In genomic region chr3:146599198-146599900, GRCm38 (mm10) we compare ENCODE assay signal across 28 mouse cellular contexts. TPM values are rescaled to one million over a fixed set of nuclear protein-coding genes. Genes with fewer than 3 reads are reported as not detected.
DNase-seq lines count a peak whose midpoint lies in the region; TF ChIP-seq lines count a peak whose summit lies in the region.
"Had no signal": no experiment of that assay in that cellular context is flagged by ENCODE, and none has a peak within 500 bp of the region (broad histone marks: within the 10 kb centered on the region; RNA-seq: fewer than 3 reads in every experiment).

No protein-coding gene starts in this region.

- WGBS in liver, adult 2 months = 32% methylated on average over 6 of the region's 6 CpGs

- TF ChIP-seq POLR2A in liver, adult 2 months (IDR thresholded peaks at IDR 0.05; ENCODE audit: extremely low read depth, insufficient read depth, low read length) = 0 out of 2 replicates have a peak, but pooled peaks have one; percentile 15

- H3K4me1 ChIP-seq in liver, adult 2 months (ENCODE audit: control insufficient read depth, insufficient read depth, low read length) = peaks cover 31% of the 10 kb centered on the region
- H3K4me1 ChIP-seq: embryonic facial prominence, embryonic 10.5 days; forebrain, embryonic 13.5 days; hindbrain, embryonic 15.5 days had no signal

- H3K36me3 ChIP-seq in liver, adult 2 months (ENCODE audit: control insufficient read depth, insufficient read depth, low read length) = peaks cover 36% of the 10 kb centered on the region
- H3K36me3 ChIP-seq: embryonic facial prominence, embryonic 10.5 days; heart, embryonic 12.5 days; hindbrain, embryonic 15.5 days had no signal

- H3K9ac ChIP-seq in liver, adult 2 months (ENCODE audit: low read depth, low read length) = peak overlapping the region; percentile 91
- H3K9ac ChIP-seq: forebrain, embryonic 13.5 days; forebrain, postnatal 0 days; heart, embryonic 12.5 days; hindbrain, embryonic 15.5 days had no signal

- H3K27me3 ChIP-seq in liver, adult 2 months (ENCODE audit: control insufficient read depth, insufficient read depth, low read length) = no peaks in the 10 kb centered on the region
- H3K27me3 ChIP-seq: forebrain, embryonic 13.5 days; heart, embryonic 12.5 days; hindbrain, embryonic 15.5 days; Patski had no signal

- H3K27ac ChIP-seq in liver, adult 2 months (replicated peaks; ENCODE audit: insufficient read depth, low read depth, low read length) = peak overlapping the region; percentile 100
- H3K27ac ChIP-seq: embryonic facial prominence, embryonic 10.5 days; forebrain, embryonic 13.5 days; hindbrain, embryonic 15.5 days had no signal

- H3K79me2 ChIP-seq in liver, adult 2 months (ENCODE audit: control insufficient read depth, insufficient read depth, low read length) = peaks cover 23% of the 10 kb centered on the region

- peak overlapping the region; percentile 85 for H3K4me3 ChIP-seq in liver, adult 2 months (ENCODE audit: insufficient read depth, low read depth, low read length)
- H3K4me3 ChIP-seq: embryonic facial prominence, embryonic 10.5 days; forebrain, embryonic 13.5 days; heart, embryonic 12.5 days; hindbrain, embryonic 15.5 days had no signal

- TF ChIP-seq CTCF in liver, adult 2 months (IDR thresholded peaks at IDR 0.05; ENCODE audit: low read depth, low read length) = no peak

- peak; percentile 14 to 24 for DNase-seq in cerebellum, postnatal 14 days
- DNase-seq in cerebellum, adult 8-10 months = no peak
- peak; percentile 30 for DNase-seq in layer of hippocampus, adult 11-12 months (ENCODE audit: low spot score)
- DNase-seq in layer of hippocampus, postnatal 36 days = no peak
- DNase-seq in liver, adult 2 months (ENCODE audit: extremely low read depth, low read depth, low spot score) = peak; percentile 51
- no peak for DNase-seq in liver
- DNase-seq in brain, adult 2 months (ENCODE audit: low read depth, low spot score) = peak; percentile 54
- DNase-seq in Muller cell, postnatal 12 days (ENCODE audit: inconsistent ontology term) = no peak
- DNase-seq: adrenal gland, postnatal 14 days; cerebellum, adult 18-20 months; cerebellum, postnatal 36 days; forebrain, postnatal 0 days; gastrocnemius, postnatal 36 days; heart, postnatal 36 days had no signal

RNA-seq across cellular contexts. Expression of gene Dnase2b, which starts 16.0 kb away (rescaled TPM):
- not detected for total RNA-seq in layer of hippocampus, postnatal 36 days (2021)
- 11.0 and 15.6 TPM in 2 replicates for total RNA-seq in liver, adult 2 months (2014; rRNA removed)
- 6.2 and 6.6 TPM in 2 replicates for polyA plus RNA-seq in liver, adult 2 months (2012; rRNA removed)
- total RNA-seq: adrenal gland, adult 18-20 months; forebrain, postnatal 0 days; gastrocnemius, postnatal 36 days; heart, adult 18-20 months; heart, postnatal 36 days; MEL had no signal
- polyA plus RNA-seq: activated CD4-positive, CD25-positive, alpha-beta regulatory T cell, adult 4 months; C2C12; embryonic facial prominence, embryonic 10.5 days; embryonic facial prominence, embryonic 14.5 days; forebrain, embryonic 13.5 days; forebrain, postnatal 0 days; heart, embryonic 12.5 days; heart, embryonic 16.5 days; hindbrain, embryonic 11.5 days; hindbrain, embryonic 15.5 days had no signal

RNA-seq across cellular contexts. Expression of gene Uox, which starts 29.1 kb away (rescaled TPM):
- under 1 TPM; 0.18 to 0.25 TPM for total RNA-seq in layer of hippocampus, postnatal 36 days (2021)
- 1,668 and 2,080 TPM in 2 replicates for total RNA-seq in liver, adult 2 months (2014; rRNA removed)
- polyA plus RNA-seq in liver, adult 2 months (2012; rRNA removed) = 512 and 535 TPM in 2 replicates
- total RNA-seq: heart, adult 18-20 months; heart, postnatal 36 days; MEL had no signal
- polyA plus RNA-seq: activated CD4-positive, CD25-positive, alpha-beta regulatory T cell, adult 4 months; C2C12; embryonic facial prominence, embryonic 10.5 days; forebrain, embryonic 13.5 days; hindbrain, embryonic 11.5 days had no signal

RNA-seq across cellular contexts. Expression of gene 4930503B20Rik, which starts 51.8 kb away (rescaled TPM):
- not detected for total RNA-seq in layer of hippocampus, postnatal 36 days (2021)
- total RNA-seq in liver, adult 2 months (2014; rRNA removed) = not detected in 2 replicates
- not detected in 2 replicates for polyA plus RNA-seq in liver, adult 2 months (2012; rRNA removed)
- total RNA-seq: adrenal gland, adult 18-20 months; adrenal gland, postnatal 14 days; forebrain, postnatal 0 days; gastrocnemius, adult 8-10 months; gastrocnemius, postnatal 36 days; heart, adult 18-20 months; heart, postnatal 36 days had no signal
- polyA plus RNA-seq: activated CD4-positive, CD25-positive, alpha-beta regulatory T cell, adult 4 months; C2C12; embryonic facial prominence, embryonic 10.5 days; embryonic facial prominence, embryonic 14.5 days; forebrain, embryonic 13.5 days; heart, embryonic 12.5 days; hindbrain, embryonic 11.5 days; hindbrain, embryonic 15.5 days had no signal

Comparison
In these comparisons a context has a peak if more than half of its experiments do, and no peak if none do; other contexts are left out.
1. DNase-seq: peak in cerebellum, postnatal 14 days (2 of 2), layer of hippocampus, adult 11-12 months (single experiment), liver, adult 2 months (single experiment) and brain, adult 2 months (single experiment); none in cerebellum, adult 8-10 months (single experiment), layer of hippocampus, postnatal 36 days (0 of 2), liver (single experiment) and Muller cell, postnatal 12 days (single experiment).
2. RNA of gene Dnase2b, which starts 16.0 kb away (total RNA-seq): 11.0 to 15.6 TPM in liver, adult 2 months; not detected in layer of hippocampus, postnatal 36 days; every median in the first group is over 10 times any median in the second.
3. RNA of gene Uox, which starts 29.1 kb away (total RNA-seq): 1,668 to 2,080 TPM in liver, adult 2 months; 0.18 to 0.25 TPM in layer of hippocampus, postnatal 36 days; every median in the first group is over 1,000 times any median in the second.